Mouse (Mus musculus) adrenal gland, postnatal 4 days (tissue): ENCODE results near the gene Bmyc. TPM values are rescaled to one million over a fixed set of nuclear protein-coding genes. Genes with fewer than 3 reads are reported as not detected.
"Not testable (repeated sequence)": the region's sequence is repeated elsewhere in the genome, so short reads cannot be mapped to it uniquely, and the experiment has no call there.

Experiments
- DNase-seq, 2 experiments: peaks; one replicate each; pipeline ENCODE4 v3.0.0; 2021 to 2022; ENCODE audit warnings: low spot score in 2 of 2, mixed read lengths in 2 of 2
- total RNA-seq, 2 experiments: library from RNA; stranded (reverse); gene quantifications; 2 replicates each; pipeline ENCODE4 v1.2.3; 2021

Gene Bmyc
- total RNA-seq, 2 experiments from 2014 or later = 74.3 to 75.0 TPM

DNA sequence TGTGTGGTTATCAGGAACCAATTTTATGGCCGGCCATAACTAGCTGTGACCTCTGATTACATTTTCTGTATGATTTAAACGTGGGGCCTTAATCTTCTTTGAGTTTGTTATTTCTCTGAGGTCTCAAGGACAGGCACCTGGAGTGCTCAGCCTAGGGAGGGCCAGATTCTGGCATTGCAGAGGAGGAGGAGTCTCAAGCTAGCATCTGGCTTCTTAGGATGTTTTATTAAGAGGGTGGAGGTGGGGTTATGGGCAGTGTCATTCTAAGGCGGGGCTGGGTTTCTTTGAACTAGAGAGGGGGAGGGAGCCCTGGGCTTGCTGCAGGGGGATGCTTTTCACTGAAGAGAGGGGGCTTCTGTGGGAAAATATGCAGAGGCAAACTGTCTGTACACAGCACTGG is 5.1 kb downstream of the Bmyc start:
- DNase-seq = not testable (repeated sequence)

DNA sequence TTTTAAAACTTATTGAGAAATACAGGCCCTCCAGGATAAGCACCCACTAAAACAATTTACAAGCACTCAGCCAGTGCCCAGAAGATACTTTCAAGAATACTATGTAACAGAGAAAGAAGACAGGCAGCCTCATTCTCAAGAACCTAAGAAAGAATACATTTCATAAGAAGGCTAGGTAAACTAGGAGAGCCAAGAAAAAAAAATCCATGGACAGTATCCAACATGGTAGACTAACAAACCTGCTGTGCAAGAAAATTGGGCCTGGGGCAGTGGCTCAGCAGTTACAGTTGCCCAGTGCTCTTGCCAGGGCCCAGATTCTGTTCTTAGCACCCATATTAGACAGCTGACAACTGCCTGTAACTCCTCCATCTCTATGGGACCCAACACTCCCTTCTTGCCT is 10.7 kb downstream of the Bmyc start:
- DNase-seq = no peak

DNA sequence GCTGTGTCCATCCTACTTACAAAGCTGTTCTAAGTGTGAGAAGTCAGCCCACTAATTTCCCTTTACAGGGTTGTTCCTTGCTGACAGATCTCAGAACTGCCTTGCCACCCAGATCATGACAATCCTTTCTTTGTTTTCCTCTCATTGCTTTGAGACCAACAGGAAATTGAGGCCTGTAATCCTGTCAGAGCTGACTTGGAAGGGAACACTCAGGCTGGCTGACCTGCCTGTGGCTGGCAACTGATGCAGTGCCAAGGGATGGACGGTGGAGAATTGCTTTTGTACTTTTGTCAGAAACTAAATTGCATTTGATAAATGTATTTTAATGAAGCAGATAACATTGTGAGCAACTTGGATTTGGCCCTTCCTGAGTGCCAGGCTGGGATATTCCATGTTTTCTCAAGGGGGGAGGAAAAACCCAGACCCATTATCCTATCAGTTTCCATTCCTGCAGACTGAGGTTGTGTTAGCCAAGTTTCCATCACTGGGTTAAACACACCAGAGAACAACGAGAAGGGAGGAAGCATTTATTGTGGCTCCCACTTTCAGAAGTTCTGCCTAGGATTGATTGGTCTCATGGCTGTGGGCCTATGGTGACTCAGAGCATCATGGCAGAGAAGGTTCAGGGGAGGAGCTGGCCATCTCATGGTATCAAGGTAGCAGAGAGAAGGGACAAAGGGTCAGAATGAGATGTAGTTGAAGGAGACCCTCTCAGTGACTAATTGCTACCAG is 26.8 kb downstream of the Bmyc start:
- DNase-seq = no peak

DNA sequence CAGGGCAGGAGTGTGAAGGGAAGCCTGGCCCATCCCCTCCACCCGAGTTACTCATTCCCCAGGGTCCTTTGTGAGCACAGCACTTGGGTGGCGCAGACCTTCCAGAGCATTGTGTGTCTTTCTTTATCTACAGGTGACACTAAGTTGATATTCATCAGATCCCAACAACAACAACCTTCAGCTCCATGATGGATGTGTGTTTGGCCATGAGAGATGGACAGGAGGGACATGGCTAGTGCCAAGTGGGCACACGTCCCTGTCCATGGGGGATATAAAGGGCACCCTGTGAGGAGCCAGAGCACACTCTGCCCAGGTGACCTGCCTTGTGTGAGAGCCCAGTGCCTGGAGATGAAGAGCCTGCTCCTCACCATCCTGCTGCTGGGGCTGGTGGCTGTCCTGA is 30.2 kb downstream of the Bmyc start, which contains the start of gene Obp2b:
Gene Obp2b, plus strand, starts transcription at position 301 of the 400 bp plus-strand sequence.
- DNase-seq = not testable (repeated sequence)

DNA sequence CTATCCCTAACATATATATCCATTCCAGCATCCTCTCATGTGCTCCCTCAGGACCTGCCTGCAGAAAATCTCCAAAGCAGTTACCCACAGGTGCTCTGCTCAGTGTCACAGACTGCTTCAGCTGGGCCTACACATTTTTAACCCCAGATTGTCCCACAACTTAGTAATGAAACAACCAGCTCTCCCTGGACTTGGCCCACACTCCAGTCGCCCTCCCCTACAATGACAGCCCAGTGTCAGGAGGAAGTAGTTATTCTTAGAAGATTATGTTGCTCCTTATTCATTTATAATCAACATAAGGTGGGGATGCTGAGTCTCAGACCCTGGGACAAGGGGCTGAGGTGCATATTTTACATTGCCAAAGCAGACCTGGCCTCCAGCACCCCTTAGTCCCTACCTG is 35.1 kb downstream of the Bmyc start:
- no peak for DNase-seq

DNA sequence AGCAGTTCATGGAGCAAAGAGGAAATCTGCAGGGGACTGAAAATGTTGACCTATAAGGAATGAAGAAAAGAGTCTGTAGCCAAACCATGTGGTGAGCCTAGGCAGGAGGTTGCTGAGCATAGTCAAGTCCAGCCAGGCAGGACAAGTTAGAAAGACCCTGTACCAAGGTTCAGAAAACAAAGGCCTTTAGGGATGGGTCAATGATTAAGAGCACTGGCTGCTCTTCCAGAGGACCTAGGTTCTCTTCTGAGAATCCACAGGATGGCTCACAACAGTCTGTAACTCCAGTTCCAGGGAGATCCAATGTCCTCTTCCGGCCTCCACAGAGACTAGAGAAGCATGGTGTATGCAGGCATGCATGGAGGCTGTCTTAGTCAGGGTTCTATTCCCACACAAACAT is 47.7 kb downstream of the Bmyc start:
- no peak for DNase-seq

Other genes starting within 250 kb of the Bmyc start
- 1 to 10 TPM; 1.4 to 1.7 TPM for gene Clic3, start 249.9 kb upstream of the Bmyc start, total RNA-seq
- 10 to 100 TPM; 41.0 to 48.5 TPM for gene Paxx, start 245.6 kb upstream of the Bmyc start, total RNA-seq
- gene Ptgds, start 236.7 kb upstream of the Bmyc start, total RNA-seq = 1 to 10 TPM; 3.6 to 6.5 TPM
- gene Lcn12, start 212.8 kb upstream of the Bmyc start, total RNA-seq = not detected
- gene Fbxw5, start 206.0 kb upstream of the Bmyc start, total RNA-seq = 100 to 1,000 TPM in 1 of 2 experiments, 10 to 100 TPM in 1; 99.5 to 118 TPM
- gene C8g, start 205.0 kb upstream of the Bmyc start, total RNA-seq = 1 to 10 TPM; 1.0 to 9.9 TPM
- gene Traf2, start 159.8 kb upstream of the Bmyc start, total RNA-seq = 10 to 100 TPM; 19.2 to 20.5 TPM
- gene Edf1, start 148.9 kb upstream of the Bmyc start, total RNA-seq = 100 to 1,000 TPM; 171 to 191 TPM
- gene Mamdc4, start 131.9 kb upstream of the Bmyc start, total RNA-seq = 1 to 10 TPM; 4.1 to 7.1 TPM
- gene Phpt1, start 131.5 kb upstream of the Bmyc start, total RNA-seq = 10 to 100 TPM; 74.7 to 80.0 TPM
- gene Ajm1, start 125.0 kb upstream of the Bmyc start, total RNA-seq = 1 to 10 TPM; 4.6 to 5.3 TPM
- 100 to 1,000 TPM; 117 to 128 TPM for gene Rabl6, start 98.2 kb upstream of the Bmyc start, total RNA-seq
- gene Ccdc183, start 89.1 kb upstream of the Bmyc start, total RNA-seq = under 1 TPM in 1 of 2 experiments, not detected in 1; 0.11 TPM
- 10 to 100 TPM; 37.1 to 39.5 TPM for gene Tmem141, start 84.7 kb upstream of the Bmyc start, total RNA-seq
- 10 to 100 TPM; 10.2 to 14.4 TPM for gene Fcna, start 78.7 kb upstream of the Bmyc start, total RNA-seq
- gene Lcn8, start 53.6 kb upstream of the Bmyc start, total RNA-seq = under 1 TPM in 1 of 2 experiments, not detected in 1; 0.68 TPM
- gene Lcn5, start 48.8 kb upstream of the Bmyc start, total RNA-seq = not detected
- gene Lcn6, start 30.0 kb upstream of the Bmyc start, total RNA-seq = not detected
- gene Lcn10, start 24.0 kb upstream of the Bmyc start, total RNA-seq = not detected
- 1 to 10 TPM; 6.6 to 6.9 TPM for gene Obp2a, start 6.7 kb upstream of the Bmyc start, total RNA-seq
- gene Obp2b, start 30.3 kb downstream of the Bmyc start, total RNA-seq = not detected
- gene Lcn3, start 58.8 kb downstream of the Bmyc start, total RNA-seq = not detected
- gene Lcn11, start 70.3 kb downstream of the Bmyc start, total RNA-seq = not detected
- not detected for gene Gm13539, start 75.5 kb downstream of the Bmyc start, total RNA-seq
- not detected for gene Glt6d1, start 109.1 kb downstream of the Bmyc start, total RNA-seq
- gene Lcn9, start 116.4 kb downstream of the Bmyc start, total RNA-seq = not detected
- gene Sohlh1, start 140.5 kb downstream of the Bmyc start, total RNA-seq = not detected
- gene Kcnt1, start 157.0 kb downstream of the Bmyc start, total RNA-seq = 10 to 100 TPM; 12.2 to 12.9 TPM